Mouse (Mus musculus): ENCODE data around the gene Thegl.

DNA sequence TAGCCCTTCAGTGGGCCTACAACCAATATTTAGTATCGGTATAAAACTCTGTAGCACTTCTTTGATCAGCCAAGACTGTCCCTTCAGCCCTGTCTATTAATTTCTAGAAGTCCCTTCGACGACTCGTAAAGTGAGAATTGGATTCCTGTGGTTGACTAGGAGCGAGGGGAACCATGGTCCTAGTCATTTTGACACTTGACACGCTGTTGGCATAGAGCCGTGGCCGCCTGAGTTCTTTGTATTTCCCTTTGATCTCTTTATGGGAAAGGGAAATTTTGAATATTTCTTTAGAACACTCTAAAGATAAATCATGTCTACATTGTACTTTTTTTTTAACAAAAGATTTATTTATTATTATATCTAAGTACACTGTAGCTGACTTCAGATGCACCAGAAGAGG is 40.1 kb upstream of the Thegl start:
- TF ChIP-seq CTCF (IDR thresholded peaks at IDR 0.05; ENCODE audit: low read depth, low read length) (no peak), POLR2AphosphoS5 (IDR thresholded peaks at IDR 0.05; ENCODE audit: insufficient replicate concordance, low read depth, low read length) (no peak), GATA2 (IDR thresholded peaks at IDR 0.05; ENCODE audit: borderline replicate concordance, low read depth, low read length) (no peak)

Data from G1E (cell line).